Mouse (Mus musculus) hindlimb bud, embryonic 11.5 days (tissue): Measurements from ENCODE around the gene Gmds.

Experiments
- DNase-seq: peaks from one replicate; pipeline ENCODE4 v3.0.0-alpha.2; 2012; ENCODE audit warnings: low read depth, low spot score; ENCODE audit errors: extremely low spot score

Gene Gmds

GRCm38 (mm10) chr13:32167806-32168205, 170.7 kb downstream of the Gmds start:
- no peak for DNase-seq

- DNase-seq, result no peak
Measured at GRCm38 (mm10) chr13:32165581-32165980, 173.0 kb downstream of the Gmds start.

- no peak for DNase-seq
Measured at GRCm38 (mm10) chr13:32161567-32161966, 177.0 kb downstream of the Gmds start.

GRCm38 (mm10) chr13:32158240-32158639, 180.3 kb downstream of the Gmds start:
- DNase-seq, result no peak

GRCm38 (mm10) chr13:32145916-32146315, 192.6 kb downstream of the Gmds start:
- DNase-seq, result no peak

GRCm38 (mm10) chr13:32145179-32145578, 193.4 kb downstream of the Gmds start:
- DNase-seq, result no peak

- no peak for DNase-seq
Measured at GRCm38 (mm10) chr13:32143651-32144050, 194.9 kb downstream of the Gmds start.

GRCm38 (mm10) chr13:32134663-32135273, 203.8 kb downstream of the Gmds start:
- DNase-seq, result no peak

GRCm38 (mm10) chr13:32129970-32130369, 208.6 kb downstream of the Gmds start:
- DNase-seq, result no peak

- DNase-seq, result no peak
Measured at GRCm38 (mm10) chr13:32118386-32118785, 220.2 kb downstream of the Gmds start.

GRCm38 (mm10) chr13:32115468-32115867, 223.1 kb downstream of the Gmds start:
- no peak for DNase-seq

- no peak for DNase-seq
Measured at GRCm38 (mm10) chr13:32113875-32114274, 224.7 kb downstream of the Gmds start.

- no peak for DNase-seq
Measured at GRCm38 (mm10) chr13:32088303-32088977, 250.1 kb downstream of the Gmds start.

GRCm38 (mm10) chr13:32080520-32081249, 257.9 kb downstream of the Gmds start:
- peak; percentile 73 for DNase-seq

GRCm38 (mm10) chr13:32073630-32074029, 264.9 kb downstream of the Gmds start:
- DNase-seq, result no peak

GRCm38 (mm10) chr13:32055321-32055720, 283.2 kb downstream of the Gmds start:
- DNase-seq, result no peak

- no peak for DNase-seq
Measured at GRCm38 (mm10) chr13:32053587-32053986, 285.0 kb downstream of the Gmds start.

- no peak for DNase-seq
Measured at GRCm38 (mm10) chr13:32047980-32048959, 290.3 kb downstream of the Gmds start.

GRCm38 (mm10) chr13:32046961-32047360, 291.6 kb downstream of the Gmds start:
- DNase-seq, result no peak

- DNase-seq, result no peak
Measured at GRCm38 (mm10) chr13:32042748-32043147, 295.8 kb downstream of the Gmds start.

- DNase-seq, result no peak
Measured at GRCm38 (mm10) chr13:32040822-32041221, 297.7 kb downstream of the Gmds start.
